Mouse (Mus musculus): ENCODE data around the gene Chn2. TPM values are rescaled to one million over a fixed set of nuclear protein-coding genes. Genes with fewer than 3 reads are reported as not detected.

Chn2 gene
- total RNA-seq, 2 experiments from 2014 or later: 45.0 to 51.2 TPM

DNA sequence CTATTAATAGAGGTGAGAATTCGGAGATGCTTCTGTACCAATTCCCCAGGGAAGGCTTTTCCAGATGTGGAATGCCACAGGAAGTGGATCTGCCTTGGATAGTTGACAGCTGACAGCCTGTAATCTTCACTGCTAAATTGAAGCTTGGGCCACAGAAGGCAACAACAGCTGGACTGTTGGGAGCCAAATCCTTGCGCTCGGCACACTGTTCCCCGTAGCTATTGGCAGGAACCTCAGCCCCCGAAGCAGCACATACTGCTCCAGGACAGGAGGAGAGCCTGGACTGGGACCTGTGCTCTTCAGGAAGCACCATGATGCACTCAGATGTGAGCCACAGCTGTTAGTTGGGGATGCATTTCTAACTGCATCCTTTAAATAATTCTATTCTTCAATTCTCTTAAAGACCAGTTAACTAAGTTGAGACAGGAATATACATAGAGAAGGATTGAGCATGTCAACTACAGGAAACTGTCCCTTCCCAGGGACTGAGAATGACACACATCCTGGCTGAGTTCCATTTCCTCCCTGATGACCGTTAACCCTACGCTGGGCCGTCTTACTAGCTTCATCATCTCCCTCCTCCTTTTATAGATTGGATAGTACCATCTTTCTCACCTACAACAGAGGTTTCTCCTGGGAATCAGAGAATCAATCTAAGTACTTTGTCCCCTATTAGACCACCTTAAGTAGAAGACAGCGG is 64.1 kb downstream of the Chn2 start:
- intact Hi-C loops (cut with DNase I): no loop called here
- no peak for DNase-seq (ENCODE audit: low spot score in 2 of 2)

DNA sequence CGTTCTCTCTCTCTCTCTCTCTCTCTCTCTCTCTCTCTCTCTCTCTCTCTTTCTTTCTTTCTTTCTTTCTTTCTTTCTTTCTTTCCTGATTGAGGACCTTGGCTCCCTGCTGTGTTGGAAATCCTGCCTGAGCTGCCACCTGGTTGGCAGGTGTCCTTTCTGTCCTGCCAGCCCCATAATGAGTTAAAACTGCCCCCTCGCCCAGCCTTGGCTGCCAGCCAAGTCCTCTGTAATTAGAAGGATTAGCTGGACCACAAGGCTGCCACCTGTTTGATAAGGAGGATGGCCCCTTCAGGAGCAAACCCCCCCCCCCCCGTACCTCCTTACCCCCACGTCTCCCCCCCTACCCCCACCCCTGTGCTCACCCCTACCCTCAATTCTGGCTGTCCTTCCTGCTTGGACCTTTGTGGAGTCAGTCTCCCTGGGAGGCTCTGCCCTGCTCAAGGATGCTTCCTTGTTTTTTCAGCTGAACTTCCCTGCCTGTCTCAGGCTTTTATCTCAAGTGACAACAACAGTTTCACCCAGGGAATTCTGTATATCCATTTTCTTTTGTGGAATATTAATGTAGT is 72.1 kb downstream of the Chn2 start:
- DNase-seq (ENCODE audit: low spot score in 2 of 2): no peak
- intact Hi-C loops (cut with DNase I): no loop called here

- intact Hi-C loops (cut with DNase I): no loop called here
- DNase-seq (ENCODE audit: low spot score in 2 of 2): no peak
These were observed 74.0 kb downstream of the Chn2 start for GRCm38 (mm10) chr6:54113338-54113737.

GRCm38 (mm10) chr6:54114412-54114811 is 75.1 kb downstream of the Chn2 start:
- no peak for DNase-seq (ENCODE audit: low spot score in 2 of 2)
- intact Hi-C loops (cut with DNase I): no loop called here

GRCm38 (mm10) chr6:54116299-54116698 is 76.9 kb downstream of the Chn2 start:
- intact Hi-C loops (cut with DNase I): no loop called here
- DNase-seq (ENCODE audit: low spot score in 2 of 2): no peak

- DNase-seq (ENCODE audit: low spot score in 2 of 2): peak in 1 of 2 experiments; percentile 48
- intact Hi-C loops (cut with DNase I): no loop called here
These were observed 77.7 kb downstream of the Chn2 start for GRCm38 (mm10) chr6:54117001-54117591.

GRCm38 (mm10) chr6:54118395-54118794 is 79.0 kb downstream of the Chn2 start:
- DNase-seq (ENCODE audit: low spot score in 2 of 2): no peak
- intact Hi-C loops (cut with DNase I): no loop called here

- intact Hi-C loops (cut with DNase I): no loop called here
- no peak for DNase-seq (ENCODE audit: low spot score in 2 of 2)
These were observed 79.5 kb downstream of the Chn2 start for GRCm38 (mm10) chr6:54118897-54119296.

DNA sequence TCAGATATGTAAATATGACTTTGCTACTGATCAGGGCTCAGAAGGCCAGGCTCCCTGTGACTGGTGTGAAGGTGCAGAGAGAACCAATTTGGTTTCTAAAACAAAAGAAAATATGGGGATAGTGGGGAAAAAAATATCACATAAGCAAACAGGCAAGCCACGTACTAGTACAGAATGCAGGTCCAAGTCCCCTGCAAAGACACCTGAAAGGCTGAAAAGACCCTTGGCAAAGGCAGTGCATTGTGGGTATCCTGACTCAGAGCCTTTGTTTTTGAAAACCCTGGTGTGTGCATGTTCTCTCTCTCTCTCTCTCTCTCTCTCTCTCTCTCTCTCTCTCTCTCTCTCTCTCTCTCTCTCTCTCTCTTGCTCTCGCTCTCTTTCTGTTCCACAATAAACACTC is 80.1 kb downstream of the Chn2 start:
- intact Hi-C loops (cut with DNase I): no loop called here
- no peak for DNase-seq (ENCODE audit: low spot score in 2 of 2)

DNA sequence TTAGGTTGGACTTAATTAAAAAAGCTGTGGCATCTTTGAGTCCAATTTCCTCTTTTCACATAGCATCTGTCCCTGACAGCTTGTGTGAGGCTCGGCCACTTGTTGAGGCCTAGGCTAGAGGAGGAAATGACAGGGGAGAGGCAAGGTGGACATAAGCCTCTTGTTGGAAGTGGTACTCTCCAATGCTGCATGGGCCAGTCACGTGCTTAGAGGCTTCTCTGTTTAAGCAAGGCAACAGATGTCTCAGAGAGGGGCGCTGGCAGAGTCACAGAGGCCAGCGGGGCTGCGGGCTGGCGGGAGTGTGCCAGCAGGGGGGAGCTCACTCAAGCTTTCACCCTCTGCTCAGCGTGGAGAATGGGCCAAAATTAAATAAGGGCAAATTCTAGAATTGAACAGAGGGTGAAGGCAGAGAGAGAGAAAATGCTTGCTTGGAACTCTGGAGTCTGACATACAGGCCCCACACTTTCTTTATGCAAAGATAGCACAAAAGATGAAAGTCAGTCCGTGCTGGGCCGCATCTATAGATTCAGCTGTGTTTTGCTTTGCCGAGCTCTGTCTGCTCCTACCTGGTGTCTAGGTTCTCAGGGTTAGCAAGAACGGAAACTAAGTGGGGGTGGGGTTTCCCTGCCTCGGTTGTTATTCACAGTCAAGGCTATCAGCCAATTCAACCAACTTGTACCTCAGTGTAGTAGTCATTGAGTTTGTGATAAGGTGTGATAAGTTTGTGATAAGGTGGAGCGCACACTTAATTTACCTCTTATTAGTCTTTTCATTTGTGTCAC is 80.7 kb downstream of the Chn2 start:
- intact Hi-C loops (cut with DNase I): no loop called here
- DNase-seq (ENCODE audit: low spot score in 2 of 2): peak; percentile 30 to 55

- DNase-seq (ENCODE audit: low spot score in 2 of 2): no peak
- intact Hi-C loops (cut with DNase I): no loop called here
These were observed 81.5 kb downstream of the Chn2 start for GRCm38 (mm10) chr6:54120889-54121288.

DNA sequence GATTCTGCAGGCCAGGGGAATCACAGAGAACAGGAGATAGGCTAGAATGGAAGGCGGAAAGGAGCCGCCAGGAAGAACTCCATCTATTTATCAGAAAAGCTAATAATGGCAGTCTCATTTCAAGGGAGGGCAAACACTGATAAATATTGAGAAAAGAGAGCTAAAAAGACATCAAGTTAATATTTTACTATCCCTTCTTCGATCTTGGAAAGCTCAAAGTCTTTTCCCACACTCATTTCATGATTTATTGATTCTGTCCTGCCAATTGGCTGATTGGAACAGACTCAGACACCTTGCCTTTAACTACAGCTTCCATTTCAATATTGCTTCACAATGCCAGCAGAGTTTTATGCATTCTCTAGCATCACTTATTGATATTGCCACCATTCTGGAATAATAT is 85.2 kb downstream of the Chn2 start:
- DNase-seq (ENCODE audit: low spot score in 2 of 2): no peak
- intact Hi-C loops (cut with DNase I): no loop called here

GRCm38 (mm10) chr6:54125536-54125935 is 86.2 kb downstream of the Chn2 start:
- intact Hi-C loops (cut with DNase I): no loop called here
- no peak for DNase-seq (ENCODE audit: low spot score in 2 of 2)

DNA sequence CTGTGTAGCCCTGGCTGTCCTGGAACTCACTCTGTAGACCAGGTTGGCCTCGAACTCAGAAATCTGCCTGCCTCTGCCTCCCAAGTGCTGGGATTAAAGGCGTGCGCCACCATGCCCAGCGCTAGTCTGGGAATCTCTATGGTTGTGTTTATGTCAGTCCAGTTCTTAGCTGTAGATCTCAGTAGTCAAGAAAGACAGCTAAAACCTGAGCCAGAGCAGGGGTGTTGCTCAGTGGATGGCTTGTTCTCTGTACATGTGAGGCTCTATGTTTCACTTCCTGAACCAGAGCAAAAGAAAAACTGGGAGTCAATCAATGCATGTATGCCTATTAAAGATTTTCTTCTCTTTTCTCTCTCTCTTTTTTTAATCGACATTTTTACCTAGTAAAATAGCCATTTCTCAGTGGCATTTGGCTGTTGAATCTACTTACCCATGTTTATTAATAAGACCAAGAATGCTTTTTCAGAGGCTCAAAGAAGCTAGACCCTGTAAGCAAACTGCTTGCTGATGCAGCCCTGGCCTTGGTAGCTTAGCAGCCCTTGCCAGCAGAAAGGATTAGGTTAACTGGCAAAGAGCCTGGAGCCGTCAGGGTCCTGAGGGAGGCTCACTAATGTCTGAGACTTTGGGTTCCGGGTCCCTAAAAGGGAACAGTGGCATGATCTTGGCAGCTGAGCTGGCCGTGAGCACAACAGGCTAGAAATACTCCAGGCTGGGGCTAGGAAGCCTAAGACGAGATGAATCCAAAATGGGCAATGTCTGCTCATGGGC is 87.1 kb downstream of the Chn2 start:
- intact Hi-C loops (cut with DNase I): no loop called here
- peak; percentile 59 to 66 for DNase-seq (ENCODE audit: low spot score in 2 of 2)

GRCm38 (mm10) chr6:54126993-54127697 is 87.8 kb downstream of the Chn2 start:
- intact Hi-C loops (cut with DNase I): no loop called here
- peak in 1 of 2 experiments; percentile 30 for DNase-seq (ENCODE audit: low spot score in 2 of 2)

GRCm38 (mm10) chr6:54128702-54129101 is 89.3 kb downstream of the Chn2 start:
- DNase-seq (ENCODE audit: low spot score in 2 of 2): no peak
- intact Hi-C loops (cut with DNase I): no loop called here

- intact Hi-C loops (cut with DNase I): no loop called here
- peak in 1 of 2 experiments; percentile 49 for DNase-seq (ENCODE audit: low spot score in 2 of 2)
These were observed 90.2 kb downstream of the Chn2 start for GRCm38 (mm10) chr6:54129570-54129969.

DNA sequence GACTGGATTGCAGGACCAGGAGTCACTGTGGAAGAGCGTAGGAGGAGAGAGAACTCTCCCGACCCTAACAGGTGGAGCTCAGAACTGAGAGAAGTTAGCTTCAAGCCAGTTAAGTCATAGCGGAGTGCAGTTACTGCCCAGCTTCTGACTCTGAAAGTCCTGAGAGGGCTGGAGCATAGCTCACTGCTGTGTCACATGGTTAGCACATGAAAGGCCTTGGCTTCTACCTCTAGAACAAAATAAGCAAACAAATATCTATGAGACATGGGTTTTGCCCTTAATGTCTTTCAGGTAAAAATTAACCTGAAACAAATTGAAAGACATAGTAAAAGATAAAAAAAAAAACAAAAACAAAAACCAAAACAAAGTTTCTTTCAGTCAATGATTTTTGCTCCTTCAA is 91.5 kb downstream of the Chn2 start:
- no peak for DNase-seq (ENCODE audit: low spot score in 2 of 2)
- intact Hi-C loops (cut with DNase I): no loop called here

- intact Hi-C loops (cut with DNase I): no loop called here
- no peak for DNase-seq (ENCODE audit: low spot score in 2 of 2)
These were observed 93.2 kb downstream of the Chn2 start for GRCm38 (mm10) chr6:54132576-54132975.

All from left cerebral cortex, postnatal 14 days (tissue).